Mouse (Mus musculus): Measurements from ENCODE around the gene Sell.

GRCm38 (mm10) chr1:164079091-164079490 lies 17.3 kb downstream of the Sell start:
- no peak for TF ChIP-seq CTCF (IDR thresholded peaks at IDR 0.05; ENCODE audit: low read depth)
- no peak for TF ChIP-seq EP300 (optimal IDR thresholded peaks at IDR 0.05)
